Mouse (Mus musculus) testis, adult 2 months (tissue): ENCODE results near the gene Vcan. TPM values are rescaled to one million over a fixed set of nuclear protein-coding genes. Genes with fewer than 3 reads are reported as not detected.

Experiments
- H3K27ac ChIP-seq: fragments of 200-500 bp; 2 replicates; pipeline ENCODE4 v1.5.1; 2012; ENCODE audit warnings: low read depth, low read length; ENCODE audit not compliant: control insufficient read depth, insufficient read depth
- H3K27me3 ChIP-seq: fragments of 200-500 bp; 2 replicates; pipeline ENCODE4 v1.6.1; 2012; ENCODE audit warnings: mild to moderate bottlenecking, low read length, moderate library complexity; ENCODE audit not compliant: control insufficient read depth, insufficient read depth
- H3K36me3 ChIP-seq: fragments of 200-500 bp; 2 replicates; pipeline ENCODE4 v1.6.1; 2012; ENCODE audit warnings: mild to moderate bottlenecking, low read length; ENCODE audit not compliant: control insufficient read depth, insufficient read depth
- H3K4me1 ChIP-seq: fragments of 200-500 bp; 2 replicates; pipeline ENCODE4 v1.6.1; 2012; ENCODE audit warnings: low read length; ENCODE audit not compliant: control insufficient read depth, insufficient read depth
- H3K4me3 ChIP-seq: fragments of 200-500 bp; 2 replicates; pipeline ENCODE4 v1.5.1; 2012; ENCODE audit warnings: low read depth, mild to moderate bottlenecking, low read length, moderate library complexity, mixed read lengths; ENCODE audit not compliant: control insufficient read depth
- CTCF ChIP-seq: fragments of 200-500 bp; IDR thresholded peaks from 2 replicates; pipeline ENCODE4 v1.5.1; 2012; ENCODE audit warnings: low read depth, mild to moderate bottlenecking, inconsistent platforms, low read length, moderate library complexity; ENCODE audit not compliant: control insufficient read depth, insufficient read depth, insufficient replicate concordance
- POLR2A ChIP-seq: fragments of 200-500 bp; IDR thresholded peaks from 2 replicates; pipeline ENCODE4 v1.6.1; 2012; ENCODE audit warnings: low read depth, mild to moderate bottlenecking, inconsistent platforms, low read length, moderate library complexity; ENCODE audit not compliant: control insufficient read depth
- polyA plus RNA-seq: library from polyadenylated mRNA; depleted of rRNA; stranded (reverse); fragments of >200 nt; gene quantifications from 2 replicates; pipeline ENCODE4 v1.2.3, GENCODE M21; 2012; rRNA removed

Gene Vcan
- 0.16 and 0.37 TPM in 2 replicates for polyA plus RNA-seq

DNA sequence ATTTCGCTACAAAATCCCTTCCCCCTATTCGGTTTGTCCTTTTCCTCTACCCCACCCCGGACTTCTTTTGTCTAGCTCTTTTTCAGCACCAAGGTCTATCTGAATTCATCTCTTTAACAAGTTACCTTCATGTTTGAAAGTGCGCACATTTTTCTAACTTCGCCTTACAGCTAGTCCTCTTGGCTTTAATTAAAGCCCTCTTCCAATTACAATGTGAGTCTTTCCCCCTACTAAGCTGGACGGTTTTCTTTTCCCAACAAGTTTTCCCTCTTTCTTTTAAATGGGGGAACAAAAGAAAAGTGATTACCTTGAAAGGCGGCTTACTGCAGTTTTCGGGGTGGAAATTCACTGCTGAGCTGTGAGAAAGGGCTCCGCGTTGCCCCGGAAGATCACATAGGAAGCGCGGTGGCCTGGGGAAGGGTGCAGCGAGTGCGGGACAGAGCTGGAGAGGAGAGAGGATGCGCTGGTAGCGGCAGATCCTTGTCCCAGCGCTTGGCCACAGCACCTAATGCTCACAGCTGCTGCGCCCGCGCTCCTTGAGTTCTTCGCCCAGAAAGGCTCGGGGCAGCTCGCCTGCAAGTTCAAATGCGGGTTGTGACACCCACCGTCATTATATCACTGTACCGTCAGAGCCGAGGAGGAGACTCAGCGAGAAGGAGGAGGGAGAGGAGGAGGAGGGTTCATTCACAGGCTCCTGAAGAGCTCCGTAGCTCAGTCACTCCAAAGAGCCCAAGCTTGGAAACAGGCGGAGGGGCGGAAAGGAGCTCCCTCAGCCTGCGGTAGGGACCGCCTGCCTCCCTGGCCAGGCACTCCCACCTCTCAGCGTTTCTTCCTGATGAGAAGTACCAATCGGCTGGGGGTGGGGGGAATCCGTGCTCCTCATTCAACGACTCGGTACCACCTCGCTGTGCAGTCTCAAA lies at the start of gene Vcan:
TSS of gene Vcan (minus strand) at position 744 of the 920 bp plus-strand sequence.
- Histone ChIP-seq H3K36me3 (no peaks in the 10 kb centered on the region), H3K4me1 (peaks cover 11% of the 10 kb centered on the region), H3K27ac (no peak within 1 kb of the TSS), H3K27me3 (no peaks in the 10 kb centered on the region), H3K4me3 (peak within 1 kb of the TSS; percentile 35)
- TF ChIP-seq POLR2A = no peak
- TF ChIP-seq CTCF = no peak

DNA sequence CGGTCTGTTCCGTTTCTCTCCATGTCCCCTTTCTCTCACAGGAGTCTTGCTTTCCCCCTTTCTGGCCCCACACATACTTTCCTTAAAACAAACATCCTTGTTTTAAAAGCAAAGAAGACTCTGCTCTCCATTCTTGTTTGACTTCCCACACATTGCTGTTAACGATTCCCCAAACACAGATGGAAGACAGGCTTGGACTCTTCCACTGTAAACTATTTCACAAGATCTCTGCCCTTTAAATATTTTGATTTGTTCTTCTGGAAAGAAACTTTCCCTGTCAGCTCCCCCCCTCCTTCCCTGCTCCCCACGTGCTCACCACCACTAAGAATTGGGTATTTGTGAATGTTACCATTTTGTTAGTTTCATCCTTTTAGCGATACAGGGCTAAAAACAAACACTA lies 49.2 kb upstream of the Vcan start:
- Histone ChIP-seq H3K4me1 (no peaks in the 10 kb centered on the region), H3K27me3 (no peaks in the 10 kb centered on the region), H3K36me3 (no peaks in the 10 kb centered on the region), H3K4me3 (no peak overlapping the region), H3K27ac (no peak overlapping the region)
- TF ChIP-seq CTCF (no peak), POLR2A (no peak)

DNA sequence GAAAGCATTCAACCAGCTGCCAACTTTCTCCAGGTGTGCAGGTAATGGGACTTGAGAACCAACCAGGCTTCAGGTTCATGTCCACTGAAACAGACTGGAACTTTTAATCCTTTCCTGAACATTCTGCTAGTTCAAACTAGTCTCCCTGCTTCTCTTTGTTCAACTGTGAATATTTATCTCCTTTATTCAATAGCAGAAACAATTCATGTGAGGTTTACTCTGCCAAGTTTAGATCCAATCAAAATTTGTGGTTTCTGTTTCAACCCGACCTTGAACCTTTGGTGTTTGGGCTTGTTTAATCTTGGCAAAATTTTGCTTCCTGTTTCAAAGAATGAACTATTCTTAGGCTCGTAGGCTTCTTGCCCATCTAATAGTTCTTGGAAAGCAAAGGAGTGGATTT lies 40.6 kb upstream of the Vcan start:
- Histone ChIP-seq H3K27ac (no peak overlapping the region), H3K27me3 (no peaks in the 10 kb centered on the region), H3K4me3 (no peak overlapping the region), H3K36me3 (no peaks in the 10 kb centered on the region), H3K4me1 (no peaks in the 10 kb centered on the region)
- no peak for TF ChIP-seq POLR2A
- no peak for TF ChIP-seq CTCF

DNA sequence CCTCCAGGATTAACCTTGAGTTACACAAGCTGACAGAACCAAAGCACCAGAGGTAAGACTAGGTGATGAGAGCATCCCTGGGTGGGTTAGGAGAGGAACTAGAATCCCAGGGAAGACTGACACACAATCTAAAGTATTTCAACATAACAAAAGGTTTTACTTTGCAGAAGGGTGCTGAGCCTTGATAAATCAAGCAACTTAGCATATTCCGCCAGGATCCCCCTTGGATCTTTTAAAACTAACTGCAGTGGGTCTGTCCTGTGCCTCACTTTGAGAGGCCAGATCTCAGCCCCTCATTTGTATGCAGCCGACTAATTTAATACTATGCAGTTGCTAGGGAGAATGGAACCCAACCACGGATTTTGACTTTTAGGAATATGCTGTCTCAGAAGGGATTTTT lies 38.0 kb upstream of the Vcan start:
- TF ChIP-seq POLR2A (no peak), CTCF (no peak)
- Histone ChIP-seq H3K4me3 (no peak overlapping the region), H3K4me1 (no peaks in the 10 kb centered on the region), H3K36me3 (no peaks in the 10 kb centered on the region), H3K27me3 (no peaks in the 10 kb centered on the region), H3K27ac (no peak overlapping the region)

DNA sequence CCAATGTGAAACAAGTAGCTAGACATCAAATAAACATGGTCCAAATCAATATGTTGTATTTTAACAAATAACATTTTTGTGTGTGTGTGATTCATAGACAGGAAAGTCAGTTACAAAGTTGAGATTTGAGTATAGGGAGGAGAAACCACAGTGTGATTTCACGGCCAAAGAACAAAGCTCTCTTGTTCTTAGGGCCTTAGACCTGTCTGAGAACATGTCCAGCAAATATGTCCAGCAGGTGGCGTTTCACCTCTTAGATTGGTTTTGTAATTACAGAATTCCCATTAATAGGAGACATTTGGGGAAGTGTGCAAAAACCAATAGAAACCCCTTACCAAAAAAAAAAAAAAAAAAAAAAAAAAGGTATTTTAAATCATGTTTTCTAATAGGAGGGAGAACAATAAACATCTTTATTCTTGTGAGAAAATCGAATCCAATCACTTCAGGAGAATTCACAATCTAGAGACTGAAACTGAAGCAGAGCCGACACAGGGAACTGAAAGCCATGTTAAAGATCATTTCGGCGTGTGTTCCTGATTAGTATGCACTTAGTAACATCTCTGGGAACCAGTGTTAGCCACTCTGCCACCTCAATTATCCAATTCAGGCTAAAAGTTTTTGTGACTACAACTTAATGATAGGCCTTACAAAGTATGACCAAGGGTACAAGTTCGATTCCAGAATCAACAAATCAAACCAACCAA lies 37.1 kb upstream of the Vcan start:
- no peaks in the 10 kb centered on the region for H3K36me3 ChIP-seq
- H3K27me3 ChIP-seq = no peaks in the 10 kb centered on the region
- no peak for TF ChIP-seq CTCF
- no peak for TF ChIP-seq POLR2A
- H3K4me3 ChIP-seq = no peak overlapping the region
- H3K4me1 ChIP-seq = no peaks in the 10 kb centered on the region
- H3K27ac ChIP-seq = no peak overlapping the region

DNA sequence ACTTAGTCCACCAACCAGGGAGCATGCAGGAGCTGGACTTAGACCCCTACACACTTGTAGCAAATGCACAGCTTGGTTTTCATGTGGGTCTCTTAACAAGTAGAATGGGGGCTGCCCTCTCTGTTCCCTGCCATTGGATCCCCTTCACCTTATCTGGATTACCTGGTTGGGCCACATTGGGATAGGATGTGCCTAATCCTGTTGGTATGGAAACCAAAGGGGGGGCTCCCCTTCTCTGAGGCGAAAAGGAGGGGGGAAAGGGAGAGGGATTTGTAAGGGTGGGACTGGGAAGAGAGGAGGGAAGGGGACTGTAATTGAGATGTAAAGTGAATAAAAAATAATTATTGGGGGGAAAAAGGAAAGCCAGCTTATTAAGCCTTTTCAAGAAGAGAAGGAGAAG lies 35.5 kb upstream of the Vcan start:
- Histone ChIP-seq H3K36me3 (no peaks in the 10 kb centered on the region), H3K4me1 (no peaks in the 10 kb centered on the region), H3K27me3 (no peaks in the 10 kb centered on the region), H3K27ac (no peak overlapping the region), H3K4me3 (no peak overlapping the region)
- TF ChIP-seq CTCF (no peak), POLR2A (no peak)

DNA sequence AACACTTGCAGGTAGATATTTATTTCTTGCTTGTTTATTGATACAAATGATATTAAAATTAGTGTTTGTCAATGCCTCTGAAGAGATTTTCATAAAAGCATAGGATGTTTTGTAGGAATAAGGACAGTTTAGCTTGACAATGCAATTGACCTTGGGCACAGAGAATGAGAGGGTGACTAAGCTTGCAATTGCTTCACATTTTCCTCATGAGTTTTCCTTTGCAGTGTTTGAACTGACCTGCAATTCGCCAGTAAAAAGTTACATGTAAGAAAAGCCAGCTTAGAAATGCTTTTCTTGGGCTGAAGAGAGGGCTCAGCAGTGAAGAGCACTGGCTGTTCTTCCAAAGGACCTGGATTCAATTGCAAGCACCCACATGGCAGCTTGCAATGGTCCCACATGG lies 34.8 kb upstream of the Vcan start:
- Histone ChIP-seq H3K4me1 (no peaks in the 10 kb centered on the region), H3K27me3 (no peaks in the 10 kb centered on the region), H3K27ac (no peak overlapping the region), H3K4me3 (no peak overlapping the region), H3K36me3 (no peaks in the 10 kb centered on the region)
- no peak for TF ChIP-seq CTCF
- TF ChIP-seq POLR2A = no peak
